Mouse (Mus musculus) testis, postnatal 10 days (tissue): ENCODE results near the gene Dnajb14.
"Not testable (repeated sequence)": the region's sequence is repeated elsewhere in the genome, so short reads cannot be mapped to it uniquely, and the experiment has no call there.

Experiments used
- DNase-seq: peaks from one replicate; pipeline ENCODE4 v3.0.0; 2021; ENCODE audit warnings: low spot score

Dnajb14 gene

DNA sequence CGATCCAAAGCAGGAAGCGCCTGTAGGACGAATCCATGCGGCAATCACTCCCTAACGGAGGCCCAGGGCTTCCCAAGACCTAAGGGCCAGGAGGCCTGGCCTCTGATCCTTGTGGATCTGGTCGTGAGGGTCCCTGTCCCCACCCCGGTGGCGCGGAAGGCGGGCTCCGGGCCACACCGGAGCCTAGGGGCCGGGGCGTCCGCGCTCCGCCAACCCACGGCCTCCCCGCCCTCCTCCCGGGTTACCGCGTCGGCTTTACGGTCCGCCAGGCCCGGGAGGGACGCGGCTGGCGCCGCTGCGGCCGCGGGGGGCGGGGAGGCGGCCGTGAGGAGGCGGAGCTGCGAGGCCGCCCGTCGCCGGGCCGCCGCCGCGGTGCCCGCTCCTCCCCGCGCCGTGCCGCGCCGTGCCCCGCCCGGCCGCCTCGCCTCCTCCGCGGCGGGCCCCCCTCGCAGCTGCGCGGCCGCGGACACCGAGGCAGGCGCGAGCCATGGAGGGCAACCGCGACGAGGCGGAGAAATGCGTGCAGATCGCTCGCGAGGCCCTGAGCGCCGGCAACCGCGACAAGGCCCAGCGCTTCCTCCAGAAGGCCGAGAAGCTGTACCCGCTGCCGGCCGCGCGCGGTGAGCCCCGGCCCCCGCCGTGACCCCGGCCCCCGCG is at the start of gene Dnajb14:
Dnajb14 (plus strand) TSS at position 239 of the 657 bp plus-strand sequence.
- peak; percentile 70 for DNase-seq

DNA sequence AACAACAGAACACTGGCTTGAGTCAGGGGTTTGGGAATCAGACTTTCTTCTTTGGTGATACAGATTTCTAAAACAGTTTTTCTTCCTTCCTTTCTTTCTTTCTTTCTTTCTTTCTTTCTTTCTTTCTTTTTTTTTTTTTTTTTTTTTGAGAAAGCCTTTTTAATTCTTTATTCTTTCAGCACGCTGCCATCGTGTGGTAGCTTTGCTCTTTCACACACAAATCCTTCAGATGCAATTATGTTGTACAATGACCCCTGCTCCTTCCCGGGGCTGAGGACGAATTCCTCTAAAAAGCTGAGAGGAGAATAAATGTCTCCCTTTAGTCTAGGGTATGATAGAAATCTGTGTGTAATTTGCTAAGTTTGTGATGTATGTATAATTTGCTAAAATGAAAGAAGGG is 48.8 kb upstream of the Dnajb14 start:
- no peak for DNase-seq

DNA sequence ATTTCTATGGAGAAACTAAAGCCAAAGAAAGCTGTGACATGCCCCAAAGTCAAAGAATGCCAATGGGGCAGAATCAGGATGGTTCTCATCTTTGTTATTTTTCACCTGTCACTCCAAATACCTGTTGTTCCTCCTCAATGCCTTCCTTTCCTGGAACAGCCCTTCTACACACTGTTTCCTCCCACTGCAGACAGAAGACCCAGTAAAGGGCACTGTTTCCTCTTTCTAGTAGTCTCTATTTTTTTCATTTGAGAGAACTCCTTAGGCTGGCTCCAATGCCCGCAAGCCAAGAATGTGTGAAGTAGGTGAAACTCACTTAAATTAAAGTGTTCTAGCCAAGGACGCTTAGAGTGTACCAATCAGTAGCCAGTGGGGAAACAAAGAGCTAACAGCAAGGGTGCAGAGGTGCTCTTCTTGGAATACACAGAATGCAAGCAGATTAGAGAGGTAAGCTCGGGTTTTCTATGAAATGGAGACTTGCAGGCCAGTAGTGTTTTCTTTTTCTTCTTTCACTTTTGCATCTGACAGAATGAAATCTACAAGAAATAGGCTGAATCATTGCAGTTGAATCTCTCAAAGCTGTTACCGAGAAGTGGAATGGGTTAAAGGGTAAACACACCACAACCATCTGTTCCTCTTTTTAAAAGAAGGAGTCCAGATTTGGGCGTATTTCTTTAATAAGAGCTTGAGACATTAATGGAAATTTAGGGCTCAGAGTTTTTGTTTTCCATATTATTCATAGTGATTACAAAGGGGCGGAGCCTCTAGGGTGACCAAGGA is 46.6 kb upstream of the Dnajb14 start:
- DNase-seq = no peak

DNA sequence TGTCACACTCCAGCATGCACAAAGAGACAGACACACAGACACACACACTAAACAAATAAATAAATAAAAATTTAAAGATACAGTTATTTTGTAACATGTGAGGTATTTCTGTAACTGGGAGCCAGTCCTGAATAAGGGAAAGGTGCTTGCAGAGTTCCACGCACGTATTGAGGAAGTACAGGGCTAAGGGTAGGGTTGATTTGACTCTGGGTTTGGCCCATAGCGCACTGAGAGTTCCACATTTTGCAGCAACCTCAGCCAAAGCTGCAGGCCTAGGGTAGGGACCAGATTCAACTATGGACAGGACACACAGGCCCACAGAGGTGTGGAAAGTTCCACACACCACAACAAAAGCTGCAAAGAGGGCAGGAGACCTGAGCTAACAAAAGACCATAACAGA is 44.2 kb upstream of the Dnajb14 start:
- DNase-seq = no peak

DNA sequence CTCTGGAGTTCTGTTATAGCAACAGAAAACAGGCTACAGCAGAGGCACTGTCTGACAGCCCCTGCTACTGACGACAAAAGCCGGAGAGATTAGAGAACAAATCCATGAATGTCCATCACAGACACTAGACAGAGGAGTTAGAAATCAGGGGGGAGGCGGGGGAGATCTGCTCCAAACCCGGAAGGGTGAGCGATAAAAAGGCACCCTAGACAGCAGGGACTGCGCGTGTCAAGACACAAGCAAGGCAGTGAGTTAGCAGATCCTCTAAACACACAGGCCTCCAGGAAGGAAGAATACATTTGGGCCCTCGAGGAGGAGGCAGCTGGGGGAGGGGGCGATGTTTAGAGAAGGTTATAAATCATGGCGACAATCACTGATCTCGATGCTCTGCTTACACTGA is 39.8 kb upstream of the Dnajb14 start:
- no peak for DNase-seq

DNA sequence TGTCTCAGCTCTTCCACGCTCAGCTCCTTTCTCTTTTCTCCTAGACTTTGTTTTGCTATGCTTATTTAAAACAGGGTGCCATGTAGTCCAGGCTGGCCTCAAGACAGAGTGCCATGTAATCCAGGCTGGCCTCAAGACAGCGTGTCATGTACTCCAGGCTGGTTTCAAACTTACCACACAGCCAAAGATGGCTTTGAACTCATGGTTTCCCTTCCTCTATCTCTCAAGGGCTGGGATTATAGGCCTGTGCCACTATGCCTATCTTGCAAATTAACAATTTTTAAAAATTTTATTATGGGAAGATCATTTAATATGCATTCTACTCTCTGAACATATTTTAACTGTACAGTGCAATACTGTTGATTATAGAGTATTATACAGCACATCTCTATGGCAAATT is 36.3 kb upstream of the Dnajb14 start:
- DNase-seq = no peak

DNA sequence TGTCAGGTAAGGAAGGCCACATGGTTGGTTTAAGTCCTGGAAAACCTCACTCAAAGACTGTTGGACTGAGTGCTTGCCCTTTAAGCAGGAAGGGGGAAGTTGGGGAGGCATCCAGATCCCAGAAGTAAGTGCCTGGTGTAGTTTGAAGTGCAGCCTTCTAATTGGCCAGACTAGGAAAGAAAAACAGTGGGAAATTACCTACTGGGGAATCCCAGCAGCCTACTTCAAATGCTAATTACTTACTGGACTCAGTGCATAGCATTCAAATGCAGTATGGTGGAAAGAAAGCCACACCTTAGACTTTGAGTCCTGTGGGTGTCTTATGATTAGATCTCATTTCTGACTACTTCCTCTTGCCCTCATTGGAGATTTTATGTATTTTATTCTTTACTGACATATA is 34.3 kb upstream of the Dnajb14 start:
- no peak for DNase-seq

DNA sequence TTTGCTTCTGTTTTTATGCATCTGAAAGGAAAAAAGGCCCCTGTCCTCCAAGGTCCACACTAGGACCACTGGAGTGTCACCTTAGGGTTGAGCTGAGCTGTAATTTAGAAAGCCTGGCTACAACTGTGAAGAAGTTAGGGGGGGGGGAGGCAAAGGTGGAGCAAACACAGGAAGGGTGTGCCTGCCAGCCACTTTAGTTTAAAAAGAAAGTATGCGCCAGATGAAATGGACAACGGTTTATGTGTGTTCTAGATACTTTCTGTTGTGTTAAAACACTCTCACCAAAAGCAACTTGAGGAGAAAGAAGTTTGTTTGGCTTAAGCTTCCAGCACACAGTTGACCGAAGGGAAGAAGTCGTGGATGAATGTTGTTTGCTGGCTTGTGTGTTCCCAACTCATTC is 33.8 kb upstream of the Dnajb14 start:
- no peak for DNase-seq

DNA sequence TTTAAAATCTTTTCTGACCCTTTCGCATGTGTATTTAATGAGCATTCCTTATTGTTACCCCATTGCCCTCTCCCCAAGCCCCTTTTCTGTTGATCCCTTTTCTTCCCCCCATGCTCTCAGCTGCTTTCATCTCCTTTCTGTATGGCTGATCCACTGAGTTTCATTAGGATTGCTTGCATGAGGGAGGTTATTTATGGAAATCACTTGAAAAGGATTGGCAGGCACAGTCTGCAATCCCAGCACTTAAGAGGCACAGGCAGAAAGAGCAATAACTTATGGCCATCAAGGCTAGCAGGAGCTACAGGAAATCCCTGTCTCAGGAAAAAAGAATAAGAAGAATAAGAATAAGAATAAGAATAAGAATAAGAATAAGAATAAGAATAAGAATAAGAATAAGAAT is 30.9 kb upstream of the Dnajb14 start:
- no peak for DNase-seq

DNA sequence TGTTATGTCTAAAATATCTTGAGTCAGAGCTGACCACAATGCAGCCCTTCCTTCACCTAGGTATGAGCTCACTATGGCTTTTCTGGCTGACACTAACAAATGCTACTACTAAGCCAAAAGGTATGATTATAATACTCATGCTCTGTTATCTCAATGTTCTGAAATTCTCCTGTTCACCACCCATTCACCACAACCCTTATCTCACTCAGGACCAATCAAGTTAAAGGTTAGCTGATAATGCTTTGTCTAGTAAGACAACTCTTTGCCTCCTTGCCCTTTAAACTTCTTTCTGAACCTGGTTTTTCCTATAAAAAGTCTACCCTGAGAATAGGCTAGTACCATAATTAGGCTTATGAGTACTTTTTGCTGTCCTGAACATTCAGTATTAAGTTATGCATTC is 29.3 kb upstream of the Dnajb14 start:
- DNase-seq = no peak

DNA sequence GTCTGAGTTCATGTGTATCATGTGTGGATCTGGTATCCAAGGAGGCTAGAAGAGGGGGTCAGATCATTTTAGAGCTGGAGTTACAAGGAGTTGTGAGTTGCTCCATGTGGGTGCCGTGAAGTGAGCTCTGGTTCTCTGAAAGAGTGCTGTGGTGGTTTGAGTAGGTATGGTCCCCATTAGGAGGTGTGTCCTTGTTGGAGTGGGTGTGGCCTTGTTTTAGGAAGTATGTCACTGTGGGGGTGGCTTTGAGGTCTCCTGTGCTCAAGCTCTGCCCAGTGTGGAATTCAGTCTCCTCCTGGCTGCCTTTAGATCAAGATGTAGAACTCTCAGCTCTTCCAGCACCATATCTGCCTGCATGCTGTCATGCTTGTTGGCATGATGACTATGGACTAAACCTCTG is 24.5 kb upstream of the Dnajb14 start:
- DNase-seq = no peak

DNA sequence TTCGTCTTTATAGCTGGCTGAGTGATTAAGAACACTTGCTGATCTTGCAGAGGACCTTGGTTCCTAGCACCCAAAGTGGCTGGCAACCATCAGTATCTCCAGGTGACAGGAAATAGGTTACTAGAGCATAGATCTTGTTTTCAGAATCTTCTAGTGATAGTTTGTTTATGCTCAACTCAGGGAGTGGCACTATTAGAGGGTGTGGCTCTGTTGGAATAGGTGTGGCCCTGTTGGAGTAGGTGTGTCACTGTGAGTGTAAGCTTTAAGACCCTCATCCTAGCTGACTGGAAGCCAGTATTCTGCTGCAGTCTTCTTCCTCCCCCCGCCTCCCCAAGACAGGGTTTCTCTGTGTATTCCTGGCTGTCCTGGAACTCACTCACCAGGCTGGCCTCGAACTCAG is 23.2 kb upstream of the Dnajb14 start:
- no peak for DNase-seq

DNA sequence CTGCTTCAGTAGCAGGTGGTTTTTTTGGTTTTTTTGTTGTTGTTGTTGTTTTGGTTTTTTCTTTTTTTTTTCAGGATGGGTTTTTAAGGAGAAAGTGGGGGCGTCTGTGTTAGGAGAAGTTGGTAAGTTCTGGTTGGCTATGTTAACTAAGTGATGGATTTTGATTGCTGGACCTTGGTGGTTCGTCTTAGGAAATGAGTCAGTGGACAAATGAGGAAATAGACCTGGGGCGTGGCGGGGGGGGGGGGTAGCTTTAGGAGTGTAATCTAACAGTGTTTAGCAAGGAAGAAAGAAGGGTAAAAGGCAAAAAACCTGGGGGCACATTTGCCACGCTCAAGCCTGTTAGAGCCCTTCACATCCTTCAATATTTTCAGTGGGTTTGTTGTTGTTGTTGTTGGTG is 20.9 kb upstream of the Dnajb14 start:
- DNase-seq = no peak

DNA sequence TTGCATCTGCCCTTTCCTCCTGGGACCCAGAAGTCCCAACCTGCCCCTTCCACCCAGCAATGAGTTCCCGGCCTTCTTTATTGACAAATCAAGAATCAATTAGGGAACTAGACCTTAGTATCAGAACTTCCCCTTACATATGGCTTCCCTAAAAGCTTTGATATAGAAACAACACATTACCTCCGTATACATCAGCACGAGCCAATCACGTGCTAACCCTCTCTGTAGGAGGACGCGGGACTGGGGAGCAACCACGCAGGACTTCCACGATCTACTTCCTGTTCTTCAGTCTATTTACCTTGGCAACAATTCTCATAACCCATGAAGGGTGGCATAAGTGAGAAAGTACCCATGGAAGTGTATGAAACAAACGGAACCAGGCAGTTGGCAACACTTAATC is 19.1 kb upstream of the Dnajb14 start:
- no peak for DNase-seq

DNA sequence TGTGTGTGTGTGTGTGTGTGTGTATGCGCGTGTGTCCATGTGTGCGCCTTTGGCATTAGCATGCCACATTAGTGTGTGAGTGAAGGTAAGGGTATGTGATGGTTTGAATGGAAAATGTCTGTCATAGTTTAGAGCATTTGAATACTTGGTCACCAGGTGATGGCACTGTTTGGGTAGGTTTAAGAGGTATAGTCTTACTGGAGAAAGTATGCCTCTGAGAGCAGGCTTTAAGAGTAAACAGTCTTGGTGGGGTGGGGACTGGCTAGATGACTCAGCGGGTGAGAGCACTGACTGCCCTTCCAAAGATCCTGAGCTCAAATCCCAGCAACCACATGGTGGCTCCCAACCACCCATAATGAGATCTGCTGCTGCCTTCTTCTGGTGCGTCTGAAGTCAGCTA is 17.8 kb upstream of the Dnajb14 start:
- DNase-seq = no peak

DNA sequence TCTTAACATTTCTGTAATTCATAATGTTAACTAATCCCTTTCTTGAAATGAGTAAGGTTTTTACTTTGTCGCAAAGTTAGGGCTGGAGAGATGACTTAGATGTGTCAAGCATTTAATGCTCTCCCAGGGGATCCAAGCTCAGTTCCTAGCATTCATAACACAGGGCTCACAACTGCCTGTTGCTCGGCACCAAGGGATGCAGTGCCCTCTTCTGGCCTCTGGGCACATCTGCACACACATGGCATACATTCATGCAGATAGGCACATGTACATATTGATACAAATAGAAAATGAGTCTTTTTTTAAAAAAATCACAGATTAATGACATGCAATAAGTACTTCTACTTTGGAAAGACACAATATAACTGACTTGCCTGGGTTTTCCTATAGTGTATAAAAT is 16.3 kb upstream of the Dnajb14 start:
- no peak for DNase-seq

DNA sequence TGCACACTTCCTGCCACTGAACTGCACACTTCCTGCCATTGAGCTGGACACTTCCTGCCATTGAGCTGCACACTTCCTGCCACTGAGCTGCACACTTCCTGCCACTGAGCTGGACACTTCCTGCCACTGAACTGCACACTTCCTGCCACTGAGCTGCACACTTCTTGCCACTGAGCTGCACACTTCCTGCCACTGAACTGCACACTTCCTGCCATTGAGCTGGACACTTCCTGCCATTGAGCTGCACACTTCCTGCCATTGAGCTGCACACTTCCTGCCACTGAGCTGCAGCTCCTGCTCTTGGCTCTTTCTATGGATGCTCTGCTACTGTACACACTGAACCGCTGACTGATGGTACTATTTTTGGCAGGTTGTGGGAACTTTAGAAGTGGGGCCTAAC is 14.5 kb upstream of the Dnajb14 start:
- DNase-seq = not testable (repeated sequence)

DNA sequence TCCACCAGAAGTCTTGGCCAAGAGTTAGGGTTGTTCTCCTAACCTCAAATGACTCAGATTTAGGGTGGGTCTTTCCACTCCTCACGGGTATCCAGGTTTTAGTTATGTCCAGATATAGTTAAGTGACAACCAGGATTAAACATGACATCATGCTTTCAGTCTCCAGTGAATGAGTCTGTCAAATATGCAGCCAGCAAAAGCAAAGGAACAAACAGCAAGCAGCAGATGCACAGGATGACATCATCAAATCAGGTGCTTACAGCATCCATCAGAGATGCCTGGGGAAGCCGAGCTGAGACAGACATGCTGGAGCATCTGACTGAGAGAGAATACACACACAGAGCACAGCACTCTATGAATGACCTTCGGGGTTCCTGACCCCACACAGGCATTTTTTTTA is 12.1 kb upstream of the Dnajb14 start:
- DNase-seq = no peak

DNA sequence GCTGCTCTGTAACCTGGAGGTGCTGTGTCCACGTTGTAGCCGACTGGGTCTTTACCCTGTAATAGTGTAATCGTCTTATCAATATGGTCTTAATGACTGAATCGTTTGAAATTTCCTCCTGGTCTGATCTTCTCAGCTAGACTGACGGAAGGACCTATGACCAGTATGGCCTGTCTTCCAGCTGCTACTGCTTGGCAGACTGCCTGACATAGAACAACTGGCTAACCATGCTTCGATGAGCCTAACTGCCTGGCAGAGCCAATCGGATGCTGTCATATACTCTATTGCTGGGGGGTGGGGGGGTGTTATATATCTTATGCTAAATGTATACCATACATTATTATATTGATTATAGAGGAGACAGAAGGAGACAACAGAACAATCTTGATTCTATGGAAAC is 11.4 kb upstream of the Dnajb14 start:
- no peak for DNase-seq

DNA sequence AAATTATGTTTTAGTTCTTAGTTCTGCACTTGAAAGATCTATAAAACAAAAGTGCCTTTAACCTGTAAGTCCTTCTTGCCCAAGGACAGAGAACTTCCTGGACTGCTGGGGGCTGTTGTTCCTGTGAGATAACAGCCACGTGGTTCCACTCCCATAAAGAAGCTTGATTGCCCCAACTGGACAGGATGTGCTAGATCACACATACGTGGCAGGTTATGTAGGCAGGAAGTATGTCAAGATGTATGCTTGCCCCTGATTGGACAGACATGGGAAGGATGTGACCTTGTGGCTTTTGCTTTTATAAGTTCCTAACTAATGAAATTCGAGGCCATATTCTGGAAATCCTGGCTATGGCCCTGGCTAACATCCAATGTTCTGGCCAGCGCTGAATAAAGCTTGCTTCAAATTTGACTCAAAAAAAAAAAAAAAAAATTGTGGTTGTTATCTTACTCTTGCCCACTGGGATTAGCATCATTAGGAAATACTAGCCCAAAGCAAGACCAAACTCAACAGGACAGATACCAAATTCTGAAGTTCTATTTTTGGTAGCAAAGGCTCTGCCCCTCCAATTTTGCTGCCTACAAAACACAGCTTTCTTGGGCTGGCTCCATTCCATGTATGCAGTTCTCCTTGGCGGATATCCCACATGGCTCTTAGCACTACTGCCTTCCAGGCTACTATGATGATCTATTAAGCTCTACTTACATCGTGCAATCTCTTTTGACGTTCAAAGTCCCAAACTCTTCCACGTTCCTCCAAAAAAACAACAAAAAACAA is 6.9 kb upstream of the Dnajb14 start:
- no peak for DNase-seq

DNA sequence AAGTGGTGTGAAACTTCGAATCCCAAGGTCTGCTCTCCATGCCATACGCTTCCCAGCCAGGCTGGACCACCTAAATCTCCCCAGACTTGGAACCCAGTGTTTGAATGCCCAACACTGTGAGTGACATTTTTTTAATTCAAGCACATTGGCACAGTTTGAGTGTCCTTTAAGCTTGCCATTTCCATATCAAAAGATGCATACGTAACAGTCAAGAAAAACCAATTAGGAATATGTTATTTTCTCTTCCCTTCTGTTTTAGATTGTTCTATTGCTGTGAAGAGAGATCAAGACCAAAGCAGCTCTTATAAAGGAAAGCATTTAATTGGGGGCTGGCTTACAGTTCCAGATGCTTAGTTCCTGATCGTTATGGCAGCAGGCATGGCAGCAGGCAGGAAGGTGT is 6.0 kb upstream of the Dnajb14 start:
- DNase-seq = no peak

DNA sequence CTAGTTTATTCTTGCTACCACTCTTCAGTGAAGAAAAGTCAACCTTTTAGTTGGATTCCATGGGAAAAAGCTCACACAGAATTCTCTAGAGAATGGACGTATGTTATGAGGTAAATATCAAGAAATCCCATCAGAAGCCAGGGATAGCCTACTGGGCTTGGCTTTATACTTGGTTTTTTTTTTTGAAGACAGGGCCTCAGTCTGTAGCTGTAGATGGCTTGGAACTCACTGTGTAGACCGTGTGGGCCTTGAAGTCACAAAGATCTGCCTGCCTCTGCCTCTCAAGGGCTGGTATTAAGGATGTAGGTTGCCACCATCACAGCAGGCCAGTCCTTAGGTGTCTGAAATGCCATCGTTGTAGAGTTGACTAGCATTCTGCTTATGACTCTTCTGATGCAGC is 4.9 kb upstream of the Dnajb14 start:
- DNase-seq = no peak
